Mouse (Mus musculus) leukemia stem cell, adult 10-12 weeks (primary cell): Measurements from ENCODE around the gene Gm11567. TPM values are rescaled to one million over a fixed set of nuclear protein-coding genes. Genes with fewer than 3 reads are reported as not detected.

Source experiments
- polyA plus RNA-seq: library from polyadenylated mRNA; stranded (reverse); fragments of >175 nt; gene quantifications from 2 replicates; pipeline ENCODE4 v1.2.3, GENCODE M21; 2012; ENCODE audit warnings: low replicate concordance

Gene Gm11567
- not detected in 2 replicates for polyA plus RNA-seq

DNA sequence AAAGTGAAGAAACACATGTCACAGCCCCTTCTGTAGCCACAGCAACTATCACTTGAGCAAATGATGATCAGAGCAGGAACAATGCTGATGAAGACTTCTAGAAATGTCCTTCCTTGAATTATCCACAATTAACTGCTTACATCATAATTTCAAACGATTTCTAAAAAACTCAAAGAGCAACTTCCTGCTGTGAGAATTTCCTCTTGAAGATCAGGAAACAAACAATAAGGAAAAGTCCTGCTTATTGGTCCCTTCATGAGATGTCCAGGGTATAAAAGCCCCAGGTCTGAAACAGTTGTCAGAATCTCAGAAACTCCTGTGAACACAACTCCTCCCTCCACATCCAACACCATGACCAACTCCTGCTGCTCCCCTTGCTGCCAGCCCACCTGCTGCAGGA, at the start of gene Gm11567:
Gene Gm11567 (plus strand): TSS at position 301 of the 400 bp plus-strand sequence.

DNA sequence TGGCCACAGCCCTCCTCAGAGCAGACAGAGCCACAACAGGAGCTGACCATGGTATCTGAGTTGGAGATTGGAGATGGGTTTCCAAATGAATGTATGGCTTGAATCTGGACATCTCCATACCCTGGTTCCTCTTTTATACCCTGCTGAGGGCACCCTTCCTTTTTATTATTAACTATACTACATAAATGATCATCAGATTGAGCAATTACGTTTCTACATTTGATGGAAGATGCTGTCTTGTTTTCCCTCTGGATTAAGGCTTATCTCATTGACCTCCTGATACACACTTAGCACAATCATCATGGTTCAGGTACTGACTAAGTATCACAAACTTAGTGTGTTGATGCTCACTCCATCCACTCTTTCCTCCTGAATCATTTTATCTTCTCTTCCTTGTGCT, 41.0 kb upstream of the Gm11567 start, which contains the start of gene 2300003K06Rik:
Gene 2300003K06Rik (minus strand): TSS at position 101 of the 400 bp plus-strand sequence.

DNA sequence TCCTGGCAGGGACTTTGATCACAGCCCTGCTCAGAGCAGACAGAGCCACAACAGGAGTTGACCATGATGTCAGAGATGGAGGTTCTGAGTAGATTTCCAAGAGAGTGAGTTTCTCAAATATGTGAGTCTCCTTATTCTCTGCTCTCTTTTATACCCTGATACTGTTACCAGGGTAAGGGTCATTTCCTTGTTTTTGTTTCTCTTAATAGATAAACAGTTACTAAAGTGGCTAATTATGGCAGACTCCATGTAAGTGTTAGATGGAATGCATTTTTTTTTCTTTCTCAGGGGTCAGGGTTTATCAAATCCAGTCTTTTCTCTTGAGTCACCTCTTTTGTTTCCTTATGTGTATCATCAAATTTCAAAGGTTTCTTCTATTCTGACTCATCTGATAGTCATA, 27.5 kb upstream of the Gm11567 start, which contains the start of gene Krtap4-16:
Gene Krtap4-16 (minus strand): TSS at position 101 of the 400 bp plus-strand sequence.

DNA sequence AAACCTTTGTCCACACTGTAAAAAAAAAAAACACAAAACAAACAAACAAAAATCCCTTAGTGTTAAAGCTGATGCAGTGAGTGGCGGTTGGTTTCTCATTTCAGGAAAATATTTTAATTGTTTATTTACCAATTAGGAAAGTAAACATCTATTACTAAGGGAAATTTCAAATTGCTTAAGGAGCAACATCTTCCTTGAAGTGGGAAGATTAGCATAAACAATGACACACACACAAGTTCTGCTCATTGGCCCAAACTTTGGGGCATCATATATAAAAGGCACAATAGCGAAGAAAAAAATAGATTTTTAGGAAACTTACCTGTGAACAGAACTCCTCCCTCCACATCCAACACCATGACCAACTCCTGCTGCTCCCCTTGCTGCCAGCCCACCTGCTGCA, 21.4 kb upstream of the Gm11567 start, which contains the start of gene Gm11568:
Gene Gm11568 (plus strand): TSS at position 301 of the 400 bp plus-strand sequence.

GRCm38 (mm10) chr11:99864176-99864575, 14.8 kb upstream of the Gm11567 start, which contains the start of gene Gm11559:
Gene Gm11559, plus strand, starts transcription at chr11:99864476.

DNA sequence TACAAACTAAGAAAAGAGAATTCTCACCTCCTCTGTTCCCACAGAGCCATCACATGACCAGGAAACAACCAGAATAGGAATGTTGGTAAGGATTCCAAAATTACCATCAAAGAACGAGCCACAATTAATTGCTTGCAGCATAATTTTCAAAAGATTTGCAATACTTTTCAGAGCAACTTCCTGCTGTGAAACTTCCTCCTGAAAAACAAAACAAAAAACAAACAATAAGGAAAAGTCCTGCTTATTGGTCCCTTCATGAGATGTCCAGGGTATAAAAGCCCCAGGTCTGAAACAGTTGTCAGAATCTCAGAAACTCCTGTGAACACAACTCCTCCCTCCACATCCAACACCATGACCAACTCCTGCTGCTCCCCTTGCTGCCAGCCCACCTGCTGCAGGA, 5.9 kb upstream of the Gm11567 start, which contains the start of gene Krtap9-1:
Gene Krtap9-1 (plus strand): TSS at position 301 of the 400 bp plus-strand sequence.

DNA sequence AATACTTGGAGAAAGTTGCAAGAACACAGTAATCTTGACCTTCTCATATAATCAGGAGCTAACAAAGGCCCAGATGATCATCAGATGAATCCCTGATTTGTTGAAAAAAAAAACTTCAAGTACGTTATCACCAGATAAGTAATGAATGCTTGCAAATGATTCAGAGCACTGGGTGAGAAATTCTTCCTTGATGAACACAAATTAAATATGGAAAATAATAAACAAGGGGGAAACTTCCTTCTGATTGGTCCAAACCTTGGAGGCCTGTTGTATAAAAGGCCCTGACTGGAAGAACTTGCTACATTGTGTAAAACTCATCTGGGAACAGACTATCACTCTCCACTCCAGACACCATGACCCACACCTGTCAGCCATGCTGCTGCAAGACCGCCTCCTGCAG, 28.6 kb downstream of the Gm11567 start, which contains the start of gene Krtap31-1:
Gene Krtap31-1 (plus strand): TSS at position 301 of the 400 bp plus-strand sequence.

GRCm38 (mm10) chr11:99914451-99914850, 35.5 kb downstream of the Gm11567 start, which contains the start of gene Gm11565:
Gene Gm11565, plus strand, starts transcription at chr11:99914751.

Other genes with a start within 250 kb of the Gm11567 start
- not detected in 2 replicates for gene Krtap4-2, start 244.1 kb upstream of the Gm11567 start, polyA plus RNA-seq
- gene Krtap4-7, start 235.1 kb upstream of the Gm11567 start, polyA plus RNA-seq, result not detected in 2 replicates
- gene Gm11555, start 229.0 kb upstream of the Gm11567 start, polyA plus RNA-seq, result not detected in 2 replicates
- gene Gm11563, start 220.2 kb upstream of the Gm11567 start, polyA plus RNA-seq, result not detected in 2 replicates
- gene Krtap4-6, start 213.2 kb upstream of the Gm11567 start, polyA plus RNA-seq, result not detected in 2 replicates
- not detected in 2 replicates for gene Gm14190, start 188.4 kb upstream of the Gm11567 start, polyA plus RNA-seq
- not detected in 2 replicates for gene Gm14180, start 144.9 kb upstream of the Gm11567 start, polyA plus RNA-seq
- not detected in 2 replicates for gene Gm11595, start 106.3 kb upstream of the Gm11567 start, polyA plus RNA-seq
- not detected in 2 replicates for gene Krtap4-8, start 98.5 kb upstream of the Gm11567 start, polyA plus RNA-seq
- not detected in 2 replicates for gene Krtap4-9, start 94.0 kb upstream of the Gm11567 start, polyA plus RNA-seq
- gene Gm11596, start 85.7 kb upstream of the Gm11567 start, polyA plus RNA-seq, result not detected in 2 replicates
- gene Gm11569, start 80.3 kb upstream of the Gm11567 start, polyA plus RNA-seq, result 0.86 TPM in 1 of 2 replicates, not detected in the other
- gene Gm11554, start 74.7 kb upstream of the Gm11567 start, polyA plus RNA-seq, result not detected in 2 replicates
- gene Krtap4-13, start 69.3 kb upstream of the Gm11567 start, polyA plus RNA-seq, result not detected in 2 replicates
- not detected in 2 replicates for gene Gm11564, start 63.5 kb upstream of the Gm11567 start, polyA plus RNA-seq
- gene 2300003K06Rik, start 41.1 kb upstream of the Gm11567 start, polyA plus RNA-seq, result not detected in 2 replicates
- not detected in 2 replicates for gene Krtap4-16, start 27.6 kb upstream of the Gm11567 start, polyA plus RNA-seq
- gene Gm11568, start 21.3 kb upstream of the Gm11567 start, polyA plus RNA-seq, result not detected in 2 replicates
- not detected in 2 replicates for gene Gm11559, start 14.7 kb upstream of the Gm11567 start, polyA plus RNA-seq
- not detected in 2 replicates for gene Krtap9-1, start 5.8 kb upstream of the Gm11567 start, polyA plus RNA-seq
- gene Krtap31-1, start 28.7 kb downstream of the Gm11567 start, polyA plus RNA-seq, result not detected in 2 replicates
- gene Gm11565, start 35.6 kb downstream of the Gm11567 start, polyA plus RNA-seq, result not detected in 2 replicates
- gene Krtap31-2, start 57.1 kb downstream of the Gm11567 start, polyA plus RNA-seq, result not detected in 2 replicates
- gene Krtap9-5, start 69.3 kb downstream of the Gm11567 start, polyA plus RNA-seq, result not detected in 2 replicates
- gene Krtap29-1, start 99.9 kb downstream of the Gm11567 start, polyA plus RNA-seq, result not detected in 2 replicates
- not detected in 2 replicates for gene Krtap16-1, start 107.4 kb downstream of the Gm11567 start, polyA plus RNA-seq
- gene Krtap17-1, start 114.8 kb downstream of the Gm11567 start, polyA plus RNA-seq, result not detected in 2 replicates
- gene Krt33a, start 137.0 kb downstream of the Gm11567 start, polyA plus RNA-seq, result not detected in 2 replicates
- gene Krt33b, start 150.7 kb downstream of the Gm11567 start, polyA plus RNA-seq, result not detected in 2 replicates
- gene Krt34, start 162.4 kb downstream of the Gm11567 start, polyA plus RNA-seq, result not detected in 2 replicates
- not detected in 2 replicates for gene Krt31, start 171.4 kb downstream of the Gm11567 start, polyA plus RNA-seq
- not detected in 2 replicates for gene Krt32, start 209.0 kb downstream of the Gm11567 start, polyA plus RNA-seq
- not detected in 2 replicates for gene Krt35, start 217.1 kb downstream of the Gm11567 start, polyA plus RNA-seq
- not detected in 2 replicates for gene Krt36, start 226.4 kb downstream of the Gm11567 start, polyA plus RNA-seq
- gene Krt13, start 242.4 kb downstream of the Gm11567 start, polyA plus RNA-seq, result not detected in 2 replicates